Comparison of ENCODE assay signal across 19 mouse cellular contexts in genomic region chr1:187059874-187060273, GRCm38 (mm10).
"Had no signal": no experiment of that assay in that cellular context is flagged by ENCODE, and none has a peak within 500 bp of the region (broad histone marks: within the 10 kb centered on the region; RNA-seq: fewer than 3 reads in every experiment).

No protein-coding gene starts in this region.

- H3K27me3 ChIP-seq: liver, embryonic 13.5 days; liver, embryonic 15.5 days; lung, embryonic 15.5 days; midbrain, embryonic 12.5 days; neural tube, embryonic 13.5 days; neural tube, embryonic 15.5 days had no signal

- H3K36me3 ChIP-seq: liver, embryonic 13.5 days; liver, embryonic 15.5 days; lung, embryonic 15.5 days; midbrain, embryonic 10.5 days; midbrain, embryonic 12.5 days; neural tube, embryonic 13.5 days; neural tube, embryonic 15.5 days had no signal

- H3K9ac ChIP-seq: liver, embryonic 13.5 days; liver, embryonic 15.5 days; lung, embryonic 15.5 days; midbrain, embryonic 12.5 days; neural tube, embryonic 13.5 days; neural tube, embryonic 15.5 days had no signal

- DNase-seq: liver, embryonic 13.5 days; lung, postnatal 10 days; midbrain, embryonic 14.5 days; retina, postnatal 1 day; right cerebral cortex, adult 18-20 months; right cerebral cortex, postnatal 25 days; right cerebral cortex, postnatal 4 days; spleen, adult 18-20 months; thymus, adult 18-20 months; thymus, postnatal 25 days; thymus, postnatal 4 days had no signal

- H3K4me1 ChIP-seq: liver, embryonic 13.5 days; liver, embryonic 15.5 days; lung, embryonic 15.5 days; midbrain, embryonic 10.5 days; midbrain, embryonic 12.5 days; neural tube, embryonic 13.5 days; neural tube, embryonic 15.5 days had no signal

- ATAC-seq: midbrain, embryonic 16.5 days had no signal

- H3K4me2 ChIP-seq: liver, embryonic 13.5 days; liver, embryonic 15.5 days; lung, embryonic 15.5 days; midbrain, embryonic 12.5 days; neural tube, embryonic 13.5 days; neural tube, embryonic 15.5 days had no signal

- H3K9me3 ChIP-seq: liver, embryonic 13.5 days; liver, embryonic 15.5 days; lung, embryonic 15.5 days; midbrain, embryonic 10.5 days; midbrain, embryonic 12.5 days; neural tube, embryonic 13.5 days; neural tube, embryonic 15.5 days had no signal

- H3K27ac ChIP-seq: liver, embryonic 13.5 days; liver, embryonic 15.5 days; lung, embryonic 15.5 days; midbrain, embryonic 10.5 days; midbrain, embryonic 12.5 days; neural tube, embryonic 13.5 days; neural tube, embryonic 15.5 days had no signal

- H3K4me3 ChIP-seq: liver, embryonic 13.5 days; liver, embryonic 15.5 days; lung, embryonic 15.5 days; midbrain, embryonic 10.5 days; midbrain, embryonic 12.5 days; myocyte; neural tube, embryonic 13.5 days; neural tube, embryonic 15.5 days had no signal
